Comparison of ENCODE assay signal across 28 mouse cellular contexts in the genomic region with DNA sequence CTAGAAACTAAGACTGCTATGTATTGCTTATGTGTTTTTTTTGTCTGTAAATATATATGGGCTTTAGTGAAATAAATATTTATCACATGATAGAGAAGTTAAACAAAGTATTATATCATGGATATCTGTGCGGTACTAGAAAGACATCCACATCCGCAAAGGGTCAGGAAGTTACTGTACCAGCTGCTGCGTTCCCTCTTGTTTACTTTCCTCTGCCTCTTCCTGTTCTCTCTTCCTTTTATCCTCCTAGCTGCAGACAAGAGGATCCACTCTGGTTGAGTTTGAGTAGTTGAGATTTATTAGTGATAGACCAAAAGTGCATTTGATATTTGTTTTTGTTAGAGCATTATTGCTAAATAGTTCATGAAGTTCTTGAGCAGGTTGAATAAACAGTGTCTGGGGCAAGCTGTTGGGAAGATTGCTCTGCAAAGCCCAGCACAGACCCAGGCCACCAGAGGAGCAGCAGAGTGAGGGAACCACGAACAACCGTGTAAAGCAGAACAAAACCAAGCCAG.
DNase-seq lines count a peak whose midpoint lies in the region; ATAC-seq and TF ChIP-seq lines count a peak whose summit lies in the region.
"Had no signal": no experiment of that assay in that cellular context is flagged by ENCODE, and none has a peak within 500 bp of the region (broad histone marks: within the 10 kb centered on the region; RNA-seq: fewer than 3 reads in every experiment).

No protein-coding gene starts in this region.

- ATAC-seq in intestine, embryonic 15.5 days = peak; percentile 59
- no peak for ATAC-seq in intestine, embryonic 16.5 days
- no peak for ATAC-seq in kidney, postnatal 0 days (replicated peaks; ENCODE audit: low FRiP score, low read depth)
- 0 out of 2 replicates have a peak, but pooled peaks have one; percentile 46 for ATAC-seq in lung, embryonic 15.5 days (ENCODE audit: borderline replicate concordance, extremely low read depth, low FRiP score, low TSS enrichment)
- no peak for ATAC-seq in stomach, postnatal 0 days (ENCODE audit: low FRiP score, low TSS enrichment)
- ATAC-seq: activated CD4-positive, CD25-positive, alpha-beta regulatory T cell, adult 4 months; forebrain, embryonic 15.5 days had no signal

- DNase-seq in kidney, postnatal 0 days (ENCODE audit: low spot score) = peak; percentile 56
- DNase-seq in kidney, adult 8-10 months = no peak
- no peak for DNase-seq in lung, adult 18-20 months
- no peak for DNase-seq in stomach, postnatal 0 days (ENCODE audit: low spot score)
- no peak for DNase-seq in urinary bladder, adult 2 months (ENCODE audit: low spot score)
- DNase-seq: adrenal gland, adult 8-10 months; adrenal gland, postnatal 25 days; cerebellum, adult 11-12 months; cerebellum, adult 8-10 months; cerebellum, postnatal 10 days; cerebellum, postnatal 36 days; embryo, embryonic 11 days; gastrocnemius, postnatal 25 days; heart, adult 18-20 months; heart, postnatal 10 days; heart, postnatal 36 days had no signal

- no peak overlapping the region for H3K9ac ChIP-seq in intestine, embryonic 15.5 days
- H3K9ac ChIP-seq in intestine, embryonic 16.5 days (ENCODE audit: low read depth, low read length) = no peak overlapping the region
- no peak overlapping the region for H3K9ac ChIP-seq in kidney, postnatal 0 days (ENCODE audit: low read depth, low read length)
- H3K9ac ChIP-seq in lung, embryonic 15.5 days = no peak overlapping the region
- no peak overlapping the region for H3K9ac ChIP-seq in stomach, postnatal 0 days (ENCODE audit: low read length)
- H3K9ac ChIP-seq: embryonic facial prominence, embryonic 13.5 days; forebrain, embryonic 12.5 days; forebrain, embryonic 15.5 days; heart, embryonic 12.5 days; heart, embryonic 15.5 days had no signal

- H3K9me3 ChIP-seq in intestine, embryonic 15.5 days = no peaks in the 10 kb centered on the region
- no peaks in the 10 kb centered on the region for H3K9me3 ChIP-seq in intestine, embryonic 16.5 days (ENCODE audit: control insufficient read depth, low read length)
- H3K9me3 ChIP-seq in kidney, postnatal 0 days (replicated peaks; ENCODE audit: low read length) = no peaks in the 10 kb centered on the region
- no peaks in the 10 kb centered on the region for H3K9me3 ChIP-seq in lung, embryonic 15.5 days
- H3K9me3 ChIP-seq in stomach, postnatal 0 days (ENCODE audit: control insufficient read depth, low read length) = no peaks in the 10 kb centered on the region
- H3K9me3 ChIP-seq: embryonic facial prominence, embryonic 10.5 days; embryonic facial prominence, embryonic 13.5 days; forebrain, embryonic 12.5 days; forebrain, embryonic 15.5 days; heart, embryonic 12.5 days; heart, embryonic 15.5 days; hindbrain, embryonic 10.5 days had no signal

- no peaks in the 10 kb centered on the region for H3K36me3 ChIP-seq in intestine, embryonic 15.5 days
- no peaks in the 10 kb centered on the region for H3K36me3 ChIP-seq in intestine, embryonic 16.5 days (ENCODE audit: control insufficient read depth, insufficient read depth, low read length)
- no peaks in the 10 kb centered on the region for H3K36me3 ChIP-seq in kidney, postnatal 0 days (ENCODE audit: insufficient read depth, low read length)
- no peaks in the 10 kb centered on the region for H3K36me3 ChIP-seq in lung, embryonic 15.5 days
- H3K36me3 ChIP-seq in stomach, postnatal 0 days (ENCODE audit: control insufficient read depth, insufficient read depth, low read length) = no peaks in the 10 kb centered on the region
- H3K36me3 ChIP-seq: embryonic facial prominence, embryonic 10.5 days; embryonic facial prominence, embryonic 13.5 days; forebrain, embryonic 12.5 days; forebrain, embryonic 15.5 days; heart, embryonic 12.5 days; heart, embryonic 15.5 days; hindbrain, embryonic 10.5 days had no signal

- TF ChIP-seq CTCF in kidney, postnatal 0 days (IDR thresholded peaks at IDR 0.05; ENCODE audit: low read depth) = peak; percentile 12; the same call in 1 of the 2 replicates
- 0 out of 2 replicates have a peak, but pooled peaks have one; percentile 3 for TF ChIP-seq CTCF in stomach, postnatal 0 days (IDR thresholded peaks at IDR 0.05; ENCODE audit: low read depth)

- no peak overlapping the region for H3K4me2 ChIP-seq in intestine, embryonic 15.5 days (replicated peaks)
- H3K4me2 ChIP-seq in intestine, embryonic 16.5 days (ENCODE audit: low read depth, low read length) = no peak overlapping the region
- H3K4me2 ChIP-seq in kidney, postnatal 0 days (ENCODE audit: low read length) = no peak overlapping the region
- no peak overlapping the region for H3K4me2 ChIP-seq in lung, embryonic 15.5 days
- no peak overlapping the region for H3K4me2 ChIP-seq in stomach, postnatal 0 days (replicated peaks; ENCODE audit: low read depth)
- H3K4me2 ChIP-seq: embryonic facial prominence, embryonic 13.5 days; forebrain, embryonic 12.5 days; forebrain, embryonic 15.5 days; heart, embryonic 12.5 days; heart, embryonic 15.5 days had no signal

- H3K27me3 ChIP-seq in intestine, embryonic 15.5 days (replicated peaks) = no peaks in the 10 kb centered on the region
- H3K27me3 ChIP-seq in intestine, embryonic 16.5 days (replicated peaks; ENCODE audit: control insufficient read depth, insufficient read depth, low read length) = no peaks in the 10 kb centered on the region
- no peaks in the 10 kb centered on the region for H3K27me3 ChIP-seq in kidney, postnatal 0 days (ENCODE audit: insufficient read depth, low read length)
- 0 out of 2 replicates have a peak, but pooled peaks cover 2% of the 10 kb centered on the region for H3K27me3 ChIP-seq in lung, embryonic 15.5 days
- H3K27me3 ChIP-seq in stomach, postnatal 0 days (ENCODE audit: control insufficient read depth, insufficient read depth, low read length) = no peaks in the 10 kb centered on the region
- H3K27me3 ChIP-seq: embryonic facial prominence, embryonic 13.5 days; forebrain, embryonic 12.5 days; heart, embryonic 12.5 days; heart, embryonic 15.5 days had no signal

- WGBS in intestine, embryonic 15.5 days = 36% methylated on average over 5 of the region's 5 CpGs
- 41% methylated on average over 5 of the region's 5 CpGs for WGBS in intestine, embryonic 16.5 days
- WGBS in kidney, postnatal 0 days = 43% methylated on average over 5 of the region's 5 CpGs
- WGBS in lung, embryonic 15.5 days = 26% methylated on average over 5 of the region's 5 CpGs
- WGBS in stomach, postnatal 0 days = 33% methylated on average over 5 of the region's 5 CpGs

- H3K27ac ChIP-seq in intestine, embryonic 15.5 days = no peak overlapping the region
- no peak overlapping the region for H3K27ac ChIP-seq in intestine, embryonic 16.5 days (ENCODE audit: low read length)
- H3K27ac ChIP-seq in kidney, postnatal 0 days = no peak overlapping the region
- no peak overlapping the region for H3K27ac ChIP-seq in lung, embryonic 15.5 days
- no peak overlapping the region for H3K27ac ChIP-seq in stomach, postnatal 0 days (replicated peaks)
- H3K27ac ChIP-seq: embryonic facial prominence, embryonic 10.5 days; embryonic facial prominence, embryonic 13.5 days; forebrain, embryonic 12.5 days; forebrain, embryonic 15.5 days; heart, embryonic 15.5 days; hindbrain, embryonic 10.5 days had no signal

- H3K4me3 ChIP-seq in intestine, embryonic 15.5 days (replicated peaks) = no peak overlapping the region
- no peak overlapping the region for H3K4me3 ChIP-seq in intestine, embryonic 16.5 days (ENCODE audit: low read length)
- H3K4me3 ChIP-seq in kidney, postnatal 0 days (replicated peaks; ENCODE audit: low read depth, low read length) = no peak overlapping the region
- no peak overlapping the region for H3K4me3 ChIP-seq in lung, embryonic 15.5 days
- no peak overlapping the region for H3K4me3 ChIP-seq in stomach, postnatal 0 days (ENCODE audit: low read depth, low read length)
- H3K4me3 ChIP-seq: embryonic facial prominence, embryonic 10.5 days; embryonic facial prominence, embryonic 13.5 days; erythroblast, embryonic 14.5 days; forebrain, embryonic 12.5 days; forebrain, embryonic 15.5 days; heart, embryonic 12.5 days; heart, embryonic 15.5 days; hindbrain, embryonic 10.5 days had no signal

- TF ChIP-seq EP300 in stomach, postnatal 0 days (optimal IDR thresholded peaks at IDR 0.05) = no peak

- H3K4me1 ChIP-seq in intestine, embryonic 15.5 days (replicated peaks) = no peaks in the 10 kb centered on the region
- H3K4me1 ChIP-seq in intestine, embryonic 16.5 days (ENCODE audit: control insufficient read depth, insufficient read depth, low read length) = no peaks in the 10 kb centered on the region
- no peaks in the 10 kb centered on the region for H3K4me1 ChIP-seq in kidney, postnatal 0 days (replicated peaks; ENCODE audit: insufficient read depth, low read length)
- H3K4me1 ChIP-seq in lung, embryonic 15.5 days = peaks cover 12% of the 10 kb centered on the region
- no peaks in the 10 kb centered on the region for H3K4me1 ChIP-seq in stomach, postnatal 0 days (replicated peaks; ENCODE audit: control insufficient read depth, insufficient read depth)
- H3K4me1 ChIP-seq: embryonic facial prominence, embryonic 10.5 days; embryonic facial prominence, embryonic 13.5 days; heart, embryonic 12.5 days; heart, embryonic 15.5 days; hindbrain, embryonic 10.5 days had no signal

Comparison
In these comparisons a context has a peak if more than half of its experiments do, and no peak if none do; other contexts are left out.
1. ATAC-seq: peak in intestine, embryonic 15.5 days (single experiment) and lung, embryonic 15.5 days (single experiment); none in intestine, embryonic 16.5 days (single experiment), kidney, postnatal 0 days (single experiment) and stomach, postnatal 0 days (single experiment).